Mouse (Mus musculus): ENCODE data around the gene Cfap126.
"Not testable (repeated sequence)": the region's sequence is repeated elsewhere in the genome, so short reads cannot be mapped to it uniquely, and the experiment has no call there.

GRCm38 (mm10) chr1:171077192-171077591 is 36.5 kb upstream of the Cfap126 start:
- not testable (repeated sequence) for TF ChIP-seq EP300, CTCF (IDR thresholded peaks at IDR 0.05)

Data from lung, postnatal 0 days (tissue).